Mouse (Mus musculus) left cerebral cortex, postnatal 10 days (tissue): Measurements from ENCODE around the gene Tnik. TPM values are rescaled to one million over a fixed set of nuclear protein-coding genes. Genes with fewer than 3 reads are reported as not detected.
A peak's percentile ranks its signal among the peaks of the same experiment; 100 is the strongest.

ENCODE experiments used
- DNase-seq, 2 experiments: peaks; one replicate each; pipeline ENCODE4 v3.0.0; 2021 to 2022; ENCODE audit warnings: low spot score in 2 of 2, mixed read lengths in 1 of 2; ENCODE audit errors: extremely low spot score in 1 of 2
- intact Hi-C: fragments of 180-260 bp; cut with DNase I; formaldehyde crosslinking; loops from one replicate; pipeline ENCODE4 v1.15.1; 2025
- total RNA-seq, 2 experiments: library from RNA; stranded (reverse); gene quantifications; 2 replicates each; pipeline ENCODE4 v1.2.3; 2021

The Tnik gene
- total RNA-seq, 2 experiments from 2014 or later = 235 to 250 TPM

DNA sequence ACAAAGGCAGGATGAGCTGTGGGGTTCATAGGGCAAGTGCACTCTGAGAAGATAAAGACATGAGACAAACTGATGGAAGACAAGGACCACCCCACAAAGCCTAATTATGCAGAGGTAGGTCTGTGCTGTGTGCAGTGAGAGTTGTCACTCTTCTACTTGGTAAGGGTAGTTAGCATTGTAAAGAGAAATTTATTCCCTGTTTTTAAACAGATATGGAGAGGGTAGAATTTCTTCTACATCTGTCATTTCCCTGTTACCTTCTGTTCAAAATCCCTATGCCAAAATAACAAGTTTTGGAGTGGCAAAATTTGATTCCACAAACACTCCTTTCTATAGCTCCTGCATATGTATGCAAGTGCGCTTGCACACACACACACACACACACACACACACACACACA is 71.5 kb downstream of the Tnik start:
- intact Hi-C loops = loop anchor here (5.0 kb wide), 1 partner anchor 72 kb away; the partner anchor contains the start of gene Tnik
- no peak for DNase-seq

DNA sequence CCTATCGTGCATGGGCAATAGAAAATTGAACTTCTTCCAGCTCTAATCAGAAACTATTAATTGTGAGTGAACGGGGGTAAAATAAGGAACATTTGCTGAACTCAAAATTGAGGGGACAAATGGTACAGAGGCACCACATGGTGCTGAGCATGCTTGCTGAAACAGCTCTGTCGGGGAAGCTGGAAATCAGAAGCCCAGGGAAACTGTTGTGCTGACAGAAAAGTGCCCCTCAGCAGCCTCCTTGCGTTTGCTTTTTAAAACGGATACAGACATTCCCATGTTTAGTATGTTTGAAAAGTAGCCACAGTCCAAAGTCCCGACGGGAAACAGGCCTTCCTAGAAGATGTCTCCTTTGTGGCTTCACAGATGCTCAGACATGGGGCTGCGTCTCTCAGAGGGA is 77.1 kb downstream of the Tnik start:
- intact Hi-C loops = no loop called here
- no peak for DNase-seq

- DNase-seq = no peak
- intact Hi-C loops = no loop called here
Observed at GRCm38 (mm10) chr3:28343204-28343603, 80.2 kb downstream of the Tnik start.

DNA sequence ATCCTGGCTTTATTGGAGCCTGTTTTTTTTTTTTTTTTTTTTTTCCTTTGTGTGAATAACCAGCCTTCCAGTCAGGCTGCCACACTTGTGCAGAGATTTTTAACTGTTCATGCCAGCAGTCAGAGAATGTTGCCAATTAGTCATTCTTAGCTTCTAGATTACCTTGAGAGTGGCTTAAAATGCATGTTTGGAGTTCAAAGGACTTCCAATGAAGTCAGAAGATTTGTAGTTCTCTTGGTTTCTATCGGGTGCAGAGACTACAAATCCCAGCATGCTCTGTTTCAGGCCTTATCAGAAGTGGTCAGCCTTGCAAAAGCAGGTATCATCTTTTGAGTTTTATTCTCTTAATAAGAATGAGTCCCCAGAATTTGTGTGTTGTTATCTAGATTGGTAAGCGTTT is 80.6 kb downstream of the Tnik start:
- intact Hi-C loops = no loop called here
- DNase-seq = no peak

GRCm38 (mm10) chr3:28345446-28345845 is 82.4 kb downstream of the Tnik start:
- intact Hi-C loops = no loop called here
- no peak for DNase-seq

GRCm38 (mm10) chr3:28345961-28346360 is 82.9 kb downstream of the Tnik start:
- intact Hi-C loops = no loop called here
- no peak for DNase-seq

GRCm38 (mm10) chr3:28346476-28346875 is 83.5 kb downstream of the Tnik start:
- intact Hi-C loops = no loop called here
- no peak for DNase-seq

DNA sequence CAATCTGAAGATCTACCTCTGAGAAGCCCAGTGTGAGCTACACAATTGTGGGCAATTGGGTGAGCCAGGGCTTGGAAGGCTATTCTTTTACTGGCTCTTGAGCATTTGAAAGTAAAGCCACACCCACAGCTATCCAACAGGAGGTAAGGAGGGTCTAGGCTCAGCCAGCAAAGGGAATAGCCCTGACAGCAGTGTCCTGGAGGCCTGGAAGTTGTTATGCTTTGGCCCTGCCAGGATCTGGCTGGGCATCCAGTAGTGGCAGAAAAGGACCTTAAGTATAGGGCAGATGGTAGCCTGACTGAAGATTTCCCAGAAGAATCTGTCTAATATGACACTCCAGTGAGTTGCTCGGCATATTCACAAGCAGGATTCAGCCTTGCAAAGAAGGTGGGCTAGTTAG is 85.7 kb downstream of the Tnik start:
- intact Hi-C loops = no loop called here
- no peak for DNase-seq

DNA sequence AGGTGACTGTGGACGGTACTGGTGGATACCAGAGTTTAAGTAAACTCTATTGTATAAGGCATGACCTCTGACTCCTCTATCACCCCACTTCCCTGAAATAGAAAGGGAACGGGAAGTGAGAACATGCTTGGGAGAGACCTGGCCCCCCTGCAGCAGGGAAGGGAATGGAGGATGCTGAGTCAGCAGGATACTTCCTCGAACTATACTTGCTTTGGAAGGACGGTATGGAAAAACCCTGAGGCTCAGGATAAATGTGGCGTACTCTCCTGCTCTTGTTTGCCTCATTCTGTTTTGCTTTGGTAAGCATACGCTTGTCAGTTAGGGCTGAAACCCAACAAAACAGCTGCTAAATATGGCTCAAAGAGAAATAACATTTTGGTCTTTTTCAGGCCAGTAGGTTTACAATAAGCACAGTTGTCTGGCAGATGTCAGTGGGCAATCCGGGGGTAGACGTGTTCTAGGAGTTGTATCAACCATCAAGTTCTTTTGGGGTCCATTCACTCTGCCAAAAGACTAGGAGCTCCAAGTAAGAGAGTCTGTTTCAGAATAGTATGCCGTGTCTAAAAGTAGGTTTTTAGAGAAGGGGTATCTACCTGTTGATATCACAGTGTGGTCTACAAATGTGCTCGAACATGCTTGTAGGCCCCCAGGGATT is 87.3 kb downstream of the Tnik start:
- intact Hi-C loops = no loop called here
- DNase-seq = no peak

- no peak for DNase-seq
- intact Hi-C loops = no loop called here
Observed at GRCm38 (mm10) chr3:28358391-28358790, 95.4 kb downstream of the Tnik start.

DNA sequence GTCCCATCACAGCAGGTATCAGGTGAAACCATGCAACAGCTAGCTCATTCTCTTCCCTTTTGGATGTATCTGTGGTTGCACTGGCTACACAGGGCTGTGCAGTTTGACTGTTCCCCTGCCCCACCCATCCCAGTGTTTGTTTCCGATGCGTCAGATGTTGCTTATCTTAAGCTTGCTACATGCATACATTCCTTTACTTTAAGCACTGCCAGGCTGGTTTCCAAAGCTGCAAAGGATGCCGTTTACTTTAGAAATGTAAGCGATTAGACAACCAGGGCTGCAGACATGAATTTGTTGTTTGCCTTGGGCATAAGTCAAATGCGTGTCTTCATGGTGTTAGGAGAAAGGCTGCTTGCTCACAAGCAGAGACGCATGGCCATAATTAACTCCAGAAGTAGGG is 96.1 kb downstream of the Tnik start:
- DNase-seq = no peak
- intact Hi-C loops = no loop called here

DNA sequence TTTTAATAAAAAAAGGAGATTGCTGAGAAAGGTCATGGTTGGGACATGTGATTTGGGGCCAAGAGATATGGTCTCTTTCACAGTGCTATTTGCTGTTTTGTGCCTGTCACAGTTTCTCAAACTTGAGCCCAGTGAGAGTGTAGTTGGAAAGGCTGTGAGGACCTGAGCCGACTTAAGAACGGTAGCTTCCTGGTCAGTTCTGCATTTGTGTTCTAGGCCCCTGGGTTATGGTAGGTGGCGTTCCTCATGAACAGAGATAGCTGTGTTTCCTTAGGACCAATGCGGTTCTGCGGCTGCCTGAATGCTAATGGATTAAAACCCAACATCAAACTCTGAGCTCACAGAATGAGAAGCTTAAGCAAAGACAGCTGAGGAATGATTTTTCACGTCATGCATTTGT is 98.0 kb downstream of the Tnik start:
- intact Hi-C loops = no loop called here
- DNase-seq = no peak

- intact Hi-C loops = no loop called here
- DNase-seq = no peak
Observed at GRCm38 (mm10) chr3:28363441-28364125, 100.6 kb downstream of the Tnik start.

DNA sequence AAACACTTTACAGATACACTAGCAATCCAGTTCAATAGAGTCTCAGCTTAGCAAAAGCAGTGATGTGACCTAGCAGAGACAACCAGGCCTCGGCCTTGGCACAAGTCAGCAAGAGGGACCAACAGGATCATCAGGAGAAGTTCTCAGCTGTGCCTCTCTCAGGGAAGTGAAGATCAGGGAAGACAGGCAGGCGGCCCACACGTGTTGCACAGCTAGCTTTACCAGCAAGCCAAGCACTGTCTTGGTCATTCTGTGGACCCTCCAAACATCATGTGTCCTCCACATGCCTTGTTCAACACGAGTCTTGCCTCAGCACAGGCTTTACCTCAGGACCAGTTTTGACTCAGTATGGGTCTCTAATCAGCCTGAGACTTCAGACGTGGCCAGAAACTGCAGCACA is 105.7 kb downstream of the Tnik start:
- intact Hi-C loops = no loop called here
- no peak for DNase-seq

DNA sequence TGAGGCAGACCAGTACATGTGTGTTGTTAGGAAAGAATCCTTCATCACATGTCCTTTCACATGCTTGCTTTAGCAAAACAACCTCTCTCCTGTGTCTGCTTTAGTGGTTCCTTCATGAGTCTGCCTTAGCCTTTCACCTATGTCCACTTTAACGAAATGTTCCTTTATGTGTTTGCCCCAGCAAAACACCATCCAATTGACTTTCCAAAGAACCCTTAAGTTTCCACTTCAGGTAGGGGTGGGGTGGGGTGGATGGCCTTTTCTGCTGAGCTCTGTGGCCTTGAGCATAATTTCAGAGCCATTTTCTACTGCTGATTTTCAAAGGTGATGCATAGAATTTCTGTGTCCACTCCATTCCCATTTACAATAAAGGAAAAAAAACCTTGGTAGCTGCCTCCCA is 106.3 kb downstream of the Tnik start:
- intact Hi-C loops = no loop called here
- no peak for DNase-seq

DNA sequence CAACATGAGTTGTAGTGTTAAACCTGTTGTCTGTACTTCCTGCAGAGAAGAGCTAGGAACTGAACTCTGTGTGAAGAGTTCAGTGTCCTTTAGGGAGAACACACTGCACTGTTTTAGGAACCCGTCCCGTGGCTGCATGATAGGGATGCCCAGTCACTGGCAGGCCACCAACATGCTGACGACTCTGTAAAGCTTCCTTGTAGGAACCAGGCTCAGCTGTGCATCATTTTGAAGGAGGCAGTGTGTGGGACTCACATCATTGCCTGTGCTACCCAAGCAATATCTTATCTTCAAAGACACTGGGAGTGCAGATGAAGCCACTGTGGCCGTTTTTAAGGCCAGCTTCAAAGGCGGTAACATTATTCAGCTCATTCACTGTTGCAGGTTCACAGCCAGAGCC is 106.7 kb downstream of the Tnik start:
- intact Hi-C loops = no loop called here
- DNase-seq = peak in 1 of 2 experiments; percentile 31

GRCm38 (mm10) chr3:28371583-28371982 is 108.6 kb downstream of the Tnik start:
- intact Hi-C loops = no loop called here

DNA sequence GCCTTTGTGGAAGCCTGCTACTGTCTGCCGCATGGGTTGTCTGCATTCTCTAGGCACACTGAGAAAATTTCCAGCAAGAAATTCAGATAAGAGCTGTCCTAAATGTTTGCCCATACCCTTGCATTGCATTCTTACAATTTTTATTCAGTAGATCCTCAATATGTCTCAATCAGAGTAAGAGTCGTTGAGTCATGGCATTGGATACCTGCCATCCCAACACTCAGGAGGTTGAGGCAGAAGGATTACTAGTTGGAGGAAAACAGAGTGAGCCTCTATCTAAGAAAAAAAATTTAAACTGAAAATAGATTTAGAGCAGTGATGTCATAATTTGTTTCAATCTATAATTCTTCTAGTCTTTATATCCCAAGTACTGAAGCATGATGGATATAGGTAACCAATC is 109.4 kb downstream of the Tnik start:
- no peak for DNase-seq
- intact Hi-C loops = no loop called here

More at GRCm38 (mm10) chr3:28371583-28371982, 108.6 kb downstream of the Tnik start:
- DNase-seq = no peak

GRCm38 (mm10) chr3:28374738-28375510 is 111.9 kb downstream of the Tnik start:
- no peak for DNase-seq
- intact Hi-C loops = no loop called here

GRCm38 (mm10) chr3:28380224-28380623 is 117.2 kb downstream of the Tnik start:
- no peak for DNase-seq
- intact Hi-C loops = no loop called here
